Mouse (Mus musculus) spleen, postnatal 4 days (tissue): ENCODE measurements around the gene Dclk1.
"Not testable (repeated sequence)": the region's sequence is repeated elsewhere in the genome, so short reads cannot be mapped to it uniquely, and the experiment has no call there.

Experiments used
- DNase-seq, 2 experiments: peaks; one replicate each; pipeline ENCODE4 v3.0.0; 2022; ENCODE audit warnings: low spot score in 2 of 2

The Dclk1 gene

GRCm38 (mm10) chr3:55241730-55242421 lies at the start of gene Dclk1:
Gene Dclk1, plus strand, starts transcription at chr3:55242364.
- DNase-seq = no peak

- peak in 1 of 2 experiments; percentile 40 for DNase-seq
Observed at GRCm38 (mm10) chr3:55193351-55193750, 48.8 kb upstream of the Dclk1 start.

DNA sequence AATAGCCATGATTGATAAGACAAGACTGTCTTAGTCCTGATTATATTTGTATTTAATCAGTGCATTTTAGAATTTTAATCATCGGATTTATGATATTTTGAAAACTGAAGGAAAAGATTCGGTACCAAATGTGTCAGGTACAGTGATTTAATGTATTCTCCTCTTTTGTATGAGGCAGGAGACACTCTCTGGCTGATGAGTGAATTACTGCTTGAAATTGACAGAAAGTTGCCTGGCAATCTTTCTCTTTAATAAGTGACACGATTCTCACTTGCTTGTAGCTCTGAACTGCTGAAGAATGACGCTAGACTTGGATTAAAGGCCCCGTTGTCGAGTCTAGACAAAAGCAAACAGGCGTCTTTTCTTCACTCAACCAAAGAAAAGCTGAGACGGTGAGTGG lies 47.4 kb upstream of the Dclk1 start:
- no peak for DNase-seq

DNA sequence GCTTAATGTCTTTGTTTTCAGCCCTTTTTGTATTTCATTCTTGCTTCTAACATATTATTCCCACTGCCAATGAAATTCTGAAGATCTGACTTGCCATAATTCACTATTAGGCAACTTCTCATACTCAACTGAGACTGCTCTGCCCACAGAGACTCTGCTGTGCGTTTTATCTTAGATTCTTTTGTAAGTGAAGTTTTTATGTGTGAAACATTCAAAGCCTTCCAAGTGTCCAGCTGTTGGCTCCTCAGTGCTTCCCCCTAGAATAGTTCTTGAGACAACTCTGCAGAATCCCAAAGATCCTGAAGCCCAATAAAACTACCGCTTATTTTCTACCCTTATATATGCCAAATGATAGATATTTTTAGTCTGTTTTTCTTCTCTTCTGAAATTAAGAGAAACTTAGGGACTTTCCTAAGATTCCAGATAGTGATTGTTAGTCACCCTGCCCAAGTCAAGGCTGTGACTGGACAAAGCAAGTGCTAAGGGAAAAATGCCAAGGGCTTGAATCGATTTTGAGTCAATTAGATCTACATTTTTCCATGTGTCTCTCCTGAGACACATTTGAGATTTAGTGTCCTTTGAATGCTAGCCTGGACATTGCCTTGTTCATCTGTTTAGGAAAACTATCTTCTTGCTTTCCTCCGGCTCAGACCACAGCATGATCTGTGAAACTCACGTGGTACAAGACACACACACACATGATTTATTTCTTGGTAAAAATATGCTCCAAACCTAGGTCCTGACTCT lies 46.4 kb upstream of the Dclk1 start:
- DNase-seq = no peak

DNA sequence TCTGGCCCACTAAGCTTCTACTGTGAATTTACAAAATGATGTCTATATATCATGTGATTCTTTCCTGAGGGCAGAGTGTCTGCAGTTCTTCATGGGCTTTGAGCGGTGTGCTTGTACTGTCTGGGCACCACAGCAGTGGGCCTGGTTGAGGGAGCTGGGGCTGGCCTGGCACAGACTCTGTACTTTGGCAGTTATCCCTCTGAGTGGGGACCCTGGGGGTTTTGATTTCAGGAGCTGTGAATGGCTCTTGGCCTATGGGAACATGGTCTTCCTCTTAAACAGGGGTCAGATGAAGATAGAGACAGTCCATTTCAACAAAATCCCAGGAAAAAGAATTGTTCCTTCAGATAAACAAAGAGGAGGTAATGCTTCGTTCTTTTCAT lies 45.8 kb upstream of the Dclk1 start:
- no peak for DNase-seq

DNA sequence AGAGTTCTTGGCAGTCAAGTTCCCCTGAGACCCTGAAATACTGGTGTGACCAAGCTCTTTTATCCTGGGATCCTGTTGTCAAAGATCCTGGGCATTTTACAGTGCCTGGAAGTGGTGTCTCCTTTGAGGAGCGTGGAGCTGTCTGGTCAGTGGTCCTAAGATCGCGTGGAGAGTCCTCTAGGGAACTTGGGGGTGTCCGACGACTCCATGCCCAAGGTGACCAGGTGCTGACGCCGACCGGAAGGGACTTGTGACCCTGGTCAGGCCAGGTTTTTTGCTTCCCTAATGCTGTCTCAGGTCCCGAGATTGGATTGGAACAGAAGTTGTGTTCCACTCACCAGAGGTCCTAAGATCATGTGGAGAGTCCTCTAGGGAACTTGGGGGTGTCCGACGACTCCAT lies 38.5 kb upstream of the Dclk1 start:
- not testable (repeated sequence) for DNase-seq

DNA sequence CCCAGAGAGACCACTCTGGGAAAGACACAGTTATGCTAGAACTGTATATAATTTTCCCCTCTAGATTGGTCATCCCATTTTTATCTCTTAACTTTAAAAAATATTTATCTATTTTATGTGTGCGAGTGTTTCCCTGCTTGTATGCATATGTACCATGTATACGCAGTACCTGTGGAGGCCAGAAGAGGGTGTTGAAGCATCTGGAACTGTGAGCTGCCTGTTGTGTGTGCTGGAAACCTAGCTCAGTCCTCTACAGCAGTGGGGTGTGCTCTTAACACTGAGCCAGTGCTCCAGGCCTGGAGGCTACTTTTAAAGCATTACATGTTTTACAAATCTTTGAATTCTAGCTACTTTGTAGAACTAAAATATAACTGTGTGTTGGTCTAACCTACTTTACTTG lies 35.8 kb upstream of the Dclk1 start:
- DNase-seq = no peak

GRCm38 (mm10) chr3:55207665-55208064 lies 34.5 kb upstream of the Dclk1 start:
- no peak for DNase-seq

GRCm38 (mm10) chr3:55212254-55212653 lies 29.9 kb upstream of the Dclk1 start:
- no peak for DNase-seq

DNA sequence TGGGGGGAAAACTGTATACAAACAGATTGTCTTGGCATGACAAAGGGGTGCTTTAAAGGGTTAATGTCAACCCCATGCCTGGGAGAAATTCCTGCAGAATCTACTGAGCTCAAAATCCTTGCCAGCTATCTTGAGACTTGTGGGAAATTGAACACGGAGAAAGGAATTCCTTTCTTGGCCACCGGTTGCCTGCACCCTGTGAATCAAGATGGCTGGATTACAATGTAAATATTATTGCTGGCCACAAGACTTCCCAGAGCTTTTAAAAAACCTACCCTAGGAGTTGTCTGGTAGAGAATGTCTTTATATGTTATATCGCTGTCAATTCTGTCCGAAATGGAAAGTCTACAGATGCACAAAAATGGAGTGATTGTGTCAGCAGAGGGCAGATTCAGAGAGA lies 28.4 kb upstream of the Dclk1 start:
- DNase-seq = no peak

DNA sequence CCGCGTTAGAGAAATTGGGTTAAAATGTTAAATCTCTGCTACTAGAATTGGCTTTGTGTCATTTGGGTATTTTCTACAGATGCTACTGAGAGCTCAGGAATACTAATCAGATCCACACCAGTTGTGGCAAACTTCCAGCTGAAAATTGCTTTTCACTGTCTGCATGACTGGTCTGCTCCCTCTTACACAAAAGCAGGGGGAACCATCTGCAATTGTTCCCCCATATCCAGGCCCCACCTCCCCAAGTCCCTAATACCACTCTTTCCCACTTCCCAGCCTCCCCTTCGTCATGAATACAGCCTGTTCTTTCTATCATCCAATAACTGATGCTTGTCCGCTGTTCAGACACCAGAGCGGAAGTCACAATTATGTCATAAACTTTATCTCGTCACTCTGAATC lies 27.8 kb upstream of the Dclk1 start:
- DNase-seq = no peak

GRCm38 (mm10) chr3:55222502-55222901 lies 19.7 kb upstream of the Dclk1 start:
- DNase-seq = peak in 1 of 2 experiments; percentile 32

DNA sequence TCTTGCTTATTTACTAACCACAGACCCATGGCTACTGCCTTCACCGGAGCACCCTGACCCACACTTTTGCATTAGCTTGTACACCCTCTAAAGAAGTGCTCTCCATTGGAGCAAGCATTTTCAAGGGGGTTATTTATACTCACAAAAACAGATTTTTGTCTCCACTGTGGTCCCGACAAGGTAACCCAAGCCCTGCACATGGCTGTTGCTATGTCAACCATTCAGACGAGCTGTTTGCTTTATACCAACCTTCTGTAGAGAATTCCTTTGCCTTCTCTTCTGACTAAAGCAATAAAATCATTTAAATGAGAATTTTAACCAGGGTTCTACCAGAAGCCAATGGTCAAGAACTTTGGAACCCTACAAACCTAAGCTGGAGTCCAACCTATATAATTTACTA lies 18.3 kb upstream of the Dclk1 start:
- no peak for DNase-seq

DNA sequence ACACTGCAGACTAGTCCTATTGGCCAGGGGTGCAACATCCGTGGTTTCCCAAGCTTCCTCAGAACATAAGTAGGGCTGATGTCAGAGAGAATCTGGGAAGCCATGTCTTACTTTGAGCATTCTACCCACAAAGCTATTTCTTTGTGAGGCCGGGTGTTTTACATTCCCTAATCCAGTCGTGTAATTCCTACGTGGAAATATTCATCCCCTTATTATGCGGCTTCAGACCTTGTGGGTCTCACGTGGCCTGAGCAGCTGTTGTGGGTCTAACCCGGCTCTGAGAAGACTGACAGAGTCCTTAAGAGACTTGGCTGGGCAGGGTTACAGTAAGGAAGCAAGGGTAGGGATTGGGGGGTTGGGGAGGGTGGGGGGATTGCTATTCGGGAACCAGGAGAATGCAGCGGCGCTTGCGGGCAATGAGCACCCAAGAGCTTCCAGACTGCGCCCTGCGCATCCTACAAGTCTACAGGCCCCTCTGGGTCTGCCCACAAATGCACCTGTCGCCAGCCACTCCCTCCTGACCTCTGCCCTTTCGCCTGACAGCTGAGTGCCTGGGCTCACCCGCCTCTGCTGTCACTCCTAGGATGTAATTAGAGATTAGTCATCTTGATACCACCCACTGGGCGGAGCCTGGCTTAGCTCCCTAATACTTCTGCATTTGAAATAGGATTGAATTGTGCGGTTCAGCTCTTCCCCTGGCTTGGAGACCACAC lies 15.5 kb upstream of the Dclk1 start:
- no peak for DNase-seq

- no peak for DNase-seq
Observed at GRCm38 (mm10) chr3:55227214-55227581, 15.0 kb upstream of the Dclk1 start.

- no peak for DNase-seq
Observed at GRCm38 (mm10) chr3:55242422-55243055, 375 bp downstream of the Dclk1 start.

GRCm38 (mm10) chr3:55243056-55243471 lies 900 bp downstream of the Dclk1 start:
- no peak for DNase-seq

- DNase-seq = no peak
Observed at GRCm38 (mm10) chr3:55244087-55244486, 1.9 kb downstream of the Dclk1 start.

DNA sequence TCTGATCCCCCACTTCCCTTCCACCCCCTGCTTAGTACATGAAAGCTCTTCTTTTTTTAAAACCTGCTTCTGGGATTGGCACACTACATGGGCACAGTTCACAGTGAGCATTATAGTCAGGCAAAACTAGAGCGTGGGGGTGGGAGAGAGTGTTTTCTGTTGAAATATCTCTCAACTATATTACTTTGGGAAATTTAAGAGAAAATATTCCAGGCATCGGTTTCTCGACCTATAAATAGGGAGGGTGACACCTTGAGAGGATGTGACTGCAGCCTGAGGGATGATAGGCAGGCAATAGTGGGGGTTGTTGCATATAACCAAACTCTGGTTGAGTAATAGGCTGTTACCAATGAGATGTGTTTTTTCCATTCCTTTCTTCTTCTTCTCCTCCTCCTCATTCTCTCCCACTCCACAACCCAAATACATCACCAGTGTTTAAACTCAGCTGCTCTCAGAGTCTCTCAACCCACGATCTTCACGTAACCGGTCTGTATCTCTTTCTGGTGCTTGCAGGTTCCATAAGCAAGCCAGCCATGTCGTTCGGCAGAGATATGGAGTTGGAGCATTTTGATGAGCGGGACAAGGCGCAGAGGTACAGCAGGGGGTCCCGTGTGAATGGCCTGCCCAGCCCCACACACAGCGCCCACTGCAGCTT lies 4.6 kb downstream of the Dclk1 start:
- DNase-seq = no peak

DNA sequence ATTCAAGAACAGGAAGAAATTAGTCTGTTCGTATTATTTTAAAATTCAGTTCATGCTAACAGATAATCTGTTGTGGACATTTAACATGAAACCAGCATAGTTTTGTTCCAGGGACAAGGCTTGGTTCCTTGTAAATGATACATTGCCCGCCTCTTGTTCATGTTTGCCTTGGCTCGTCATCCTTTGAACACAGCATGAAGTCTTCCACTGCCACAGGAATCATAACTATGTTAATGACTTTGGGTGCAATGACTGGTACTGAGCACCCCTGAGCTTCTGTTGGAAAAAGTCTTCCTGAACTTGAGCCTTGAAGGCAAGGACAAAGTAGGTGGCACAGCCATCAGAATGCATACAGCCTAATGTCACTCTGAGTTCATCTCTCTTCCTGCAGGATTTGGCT lies 5.9 kb downstream of the Dclk1 start:
- no peak for DNase-seq

GRCm38 (mm10) chr3:55248508-55248907 lies 6.3 kb downstream of the Dclk1 start:
- DNase-seq = no peak

DNA sequence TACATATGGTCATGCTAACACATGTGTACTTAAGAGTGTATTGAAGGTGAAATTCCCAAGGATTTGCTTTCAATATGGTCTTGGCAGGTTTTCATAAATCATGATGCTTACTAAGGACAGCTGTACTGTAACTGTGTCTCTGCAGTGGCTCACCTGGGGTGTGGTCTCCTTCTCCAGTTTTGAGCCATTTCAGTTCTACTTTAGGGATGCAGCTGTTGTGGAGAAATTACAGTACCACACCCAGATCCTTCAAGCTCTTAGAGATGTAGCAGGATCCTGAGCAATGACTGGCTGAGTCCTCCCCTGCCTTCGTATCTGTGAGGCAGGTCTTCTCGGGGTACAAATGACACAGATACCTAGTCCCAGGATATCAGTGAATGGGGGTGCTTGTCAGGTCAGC lies 8.5 kb downstream of the Dclk1 start:
- no peak for DNase-seq
